Mouse (Mus musculus): Measurements from ENCODE around the gene Slc23a2. TPM values are rescaled to one million over a fixed set of nuclear protein-coding genes. Genes with fewer than 3 reads are reported as not detected.

Slc23a2 gene
- 10 to 100 TPM; 99.1 to 99.3 TPM for total RNA-seq (2021)

DNA sequence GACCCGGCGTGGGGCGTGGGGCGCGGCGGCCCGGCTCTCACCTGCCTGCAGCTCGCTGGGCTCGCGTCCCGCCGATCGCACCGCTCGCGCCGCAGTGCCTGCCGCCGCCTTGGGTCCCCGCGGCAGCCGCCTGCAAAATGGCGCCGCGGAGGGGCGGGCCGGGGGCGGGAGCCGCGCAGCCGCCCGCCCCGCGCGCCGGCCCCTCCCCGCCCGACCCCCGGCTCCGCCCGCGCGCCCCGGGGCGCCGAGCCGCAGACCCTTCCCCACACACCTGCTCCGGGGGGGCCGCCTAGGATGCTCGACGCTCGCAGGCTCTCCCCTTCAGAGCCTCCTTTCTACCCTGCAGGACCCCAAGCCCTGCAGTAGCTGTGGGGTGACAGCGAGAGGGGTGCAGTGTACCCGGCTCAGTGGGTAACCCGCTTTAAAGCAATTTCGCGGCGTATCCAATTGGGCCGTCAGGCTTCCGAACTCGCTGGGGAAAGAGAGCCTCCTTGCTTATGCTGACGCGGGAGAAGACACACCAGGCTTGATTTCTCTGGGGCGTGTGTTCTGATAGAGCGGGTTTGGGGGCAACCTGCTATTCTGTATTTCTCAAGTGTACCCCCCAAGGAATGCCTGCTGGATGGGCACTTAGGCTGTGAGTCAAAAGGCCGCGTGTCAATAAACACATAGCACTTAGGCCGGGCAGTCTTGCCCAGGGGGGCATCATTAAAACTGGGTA is at the start of gene Slc23a2:
TSS of gene Slc23a2 (minus strand) at position 138 of the 721 bp plus-strand sequence.
- intact Hi-C loops (cut with DNase I), result loop anchor here (5.0 kb wide), 1 partner anchor 97 kb away; no protein-coding TSS in a partner anchor
- peak in 1 of 2 experiments; percentile 74 for DNase-seq (ENCODE audit: extremely low spot score in 1 of 2, low spot score in 2 of 2)

DNA sequence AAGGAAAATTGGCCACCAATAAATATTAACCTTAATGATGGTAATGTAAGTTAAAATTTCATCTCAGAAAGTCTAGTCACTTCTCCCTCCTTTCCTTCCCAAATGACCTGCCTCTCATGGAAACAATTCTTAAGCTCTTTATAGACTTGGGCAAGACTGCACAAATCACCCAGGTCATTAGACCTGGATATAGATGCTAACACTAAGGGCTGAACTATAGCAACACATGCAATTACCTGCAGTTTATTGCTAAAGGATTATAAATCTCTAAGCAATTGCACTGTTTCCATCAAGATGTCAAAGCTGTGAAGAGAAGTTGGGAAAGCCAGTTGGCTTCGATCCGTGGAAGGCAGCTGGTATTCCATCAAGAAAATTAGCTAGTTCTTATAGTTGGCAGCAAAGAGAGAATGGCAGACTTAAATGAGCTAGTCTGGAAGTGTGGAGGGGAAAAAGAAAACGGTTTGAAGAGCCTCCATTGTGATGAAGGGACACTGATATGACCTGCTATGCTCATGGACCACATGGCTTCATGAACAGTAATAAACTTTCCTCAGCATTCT is 45.8 kb upstream of the Slc23a2 start:
- DNase-seq (ENCODE audit: extremely low spot score in 1 of 2, low spot score in 2 of 2), result peak in 1 of 2 experiments; percentile 13
- intact Hi-C loops (cut with DNase I), result no loop called here

DNA sequence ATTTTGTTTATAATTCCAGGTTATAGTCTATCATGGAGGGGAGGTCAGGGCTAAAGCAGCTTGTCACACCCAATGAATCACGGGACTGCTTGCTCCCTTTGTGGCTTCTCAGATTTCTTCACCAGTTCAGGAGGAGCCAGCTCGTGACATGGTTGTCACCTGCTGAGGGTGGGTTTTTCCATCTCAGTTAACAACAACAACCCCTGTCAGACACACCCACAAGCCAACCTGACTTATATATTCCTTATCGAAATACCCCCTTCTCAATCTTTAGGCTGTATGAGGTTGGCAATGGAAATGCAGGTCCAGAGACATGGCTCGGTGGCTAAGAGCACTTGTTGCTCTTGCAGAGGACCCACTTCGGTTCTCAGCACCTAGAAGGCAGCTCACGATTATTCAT is 39.0 kb upstream of the Slc23a2 start:
- intact Hi-C loops (cut with DNase I), result no loop called here
- no peak for DNase-seq (ENCODE audit: extremely low spot score in 1 of 2, low spot score in 2 of 2)

DNA sequence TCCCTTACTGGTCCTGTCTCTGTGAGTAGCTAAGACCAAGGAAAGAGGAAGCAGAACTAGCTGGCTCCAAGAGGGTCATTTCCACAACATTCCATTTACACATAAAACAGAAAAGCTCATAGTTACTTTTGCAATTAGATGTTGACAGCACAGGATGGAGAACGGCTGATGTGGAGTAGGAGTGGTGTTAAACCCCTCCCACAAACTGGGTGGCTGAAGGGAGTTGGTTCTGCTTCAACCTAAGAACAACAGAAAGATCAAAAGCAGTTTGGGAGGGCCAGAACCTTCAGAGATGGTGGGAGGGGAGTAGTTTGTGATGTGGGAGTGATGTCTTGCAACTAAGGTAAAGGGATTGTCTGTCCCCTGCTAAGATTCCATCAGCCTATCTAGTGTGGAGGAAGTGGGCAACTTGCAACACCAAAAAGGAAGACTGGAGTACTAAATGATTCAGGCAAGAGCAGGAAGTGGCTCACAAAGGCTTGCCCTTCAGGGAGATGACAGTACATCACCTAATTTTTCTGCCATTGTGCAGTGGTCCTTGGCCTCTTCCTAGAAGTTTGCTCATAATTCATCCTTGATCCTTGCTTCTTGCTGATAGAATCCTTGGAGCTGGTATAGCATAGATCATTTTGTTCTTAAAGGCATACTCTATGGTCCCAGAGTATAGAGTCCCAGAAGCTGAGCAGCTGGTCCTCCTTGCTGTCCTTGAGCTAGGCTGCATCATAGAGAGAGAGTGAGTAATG is 35.7 kb upstream of the Slc23a2 start:
- no peak for DNase-seq (ENCODE audit: extremely low spot score in 1 of 2, low spot score in 2 of 2)
- intact Hi-C loops (cut with DNase I), result no loop called here

DNA sequence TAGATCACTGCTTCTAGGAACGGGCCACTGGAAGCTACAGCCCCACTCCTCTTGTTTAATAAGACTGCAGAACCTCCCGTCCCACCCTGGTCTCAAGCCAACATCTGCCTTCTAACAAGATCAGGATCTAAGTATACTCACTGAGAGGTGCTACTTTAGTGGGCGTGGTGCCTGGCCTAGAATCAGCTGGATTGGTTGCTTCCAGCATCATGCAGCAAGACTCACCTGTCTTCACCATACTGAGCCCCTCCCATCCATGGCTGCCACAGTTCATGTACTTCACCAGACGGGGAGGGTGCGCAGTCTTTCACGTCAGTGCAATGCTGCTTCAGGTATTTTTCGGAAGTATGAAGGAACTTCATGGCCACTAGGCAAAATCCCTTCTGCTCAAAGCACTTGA is 34.5 kb upstream of the Slc23a2 start:
- peak in 1 of 2 experiments; percentile 21 for DNase-seq (ENCODE audit: extremely low spot score in 1 of 2, low spot score in 2 of 2)
- intact Hi-C loops (cut with DNase I), result no loop called here

DNA sequence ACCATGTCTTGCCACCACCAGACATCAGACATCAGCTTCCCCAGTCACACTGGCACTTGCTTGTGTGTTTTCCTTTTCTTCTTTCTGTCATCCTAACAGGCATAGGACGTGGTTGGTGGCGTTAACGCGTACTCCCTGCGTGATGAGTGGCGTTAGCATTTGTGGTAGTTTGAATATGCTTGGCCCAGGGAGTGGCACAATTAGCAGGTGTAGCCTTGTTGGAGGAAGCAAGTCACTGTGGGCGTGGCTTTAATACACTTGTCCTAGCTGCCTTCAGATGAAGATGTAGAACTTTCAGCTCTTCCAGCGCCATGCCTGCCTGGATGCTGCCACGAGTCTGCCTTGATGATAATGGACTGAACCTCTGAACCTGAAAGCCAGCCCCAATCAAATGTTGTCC is 32.5 kb upstream of the Slc23a2 start:
- no peak for DNase-seq (ENCODE audit: extremely low spot score in 1 of 2, low spot score in 2 of 2)
- intact Hi-C loops (cut with DNase I), result no loop called here

DNA sequence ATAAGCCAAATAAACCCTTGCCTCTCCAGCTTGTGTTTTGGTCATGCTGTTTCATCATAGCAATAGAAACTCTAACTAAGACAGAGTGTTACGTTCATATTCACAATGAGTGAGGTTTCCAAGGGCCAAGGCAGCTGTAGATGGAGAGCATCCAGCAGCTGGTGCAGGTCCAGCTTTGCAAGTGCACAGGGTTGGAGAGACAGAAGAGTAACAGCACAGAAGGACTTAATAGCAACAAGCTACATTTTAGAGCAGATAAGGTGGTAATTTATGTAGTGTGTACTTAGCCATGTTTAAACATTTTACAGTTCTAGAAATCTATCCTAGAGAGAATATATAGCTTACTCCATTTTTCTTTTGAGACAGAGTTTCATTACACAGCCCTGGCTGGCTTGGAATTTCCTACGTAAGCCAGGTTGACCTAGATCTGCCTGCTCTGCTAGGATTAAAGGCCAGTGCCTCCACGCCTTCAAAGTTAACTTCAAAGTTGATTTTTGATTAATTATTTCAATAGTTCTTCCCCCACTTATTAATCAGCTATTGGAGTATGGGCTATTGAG is 31.5 kb upstream of the Slc23a2 start:
- DNase-seq (ENCODE audit: extremely low spot score in 1 of 2, low spot score in 2 of 2), result peak in 1 of 2 experiments; percentile 23
- intact Hi-C loops (cut with DNase I), result no loop called here

DNA sequence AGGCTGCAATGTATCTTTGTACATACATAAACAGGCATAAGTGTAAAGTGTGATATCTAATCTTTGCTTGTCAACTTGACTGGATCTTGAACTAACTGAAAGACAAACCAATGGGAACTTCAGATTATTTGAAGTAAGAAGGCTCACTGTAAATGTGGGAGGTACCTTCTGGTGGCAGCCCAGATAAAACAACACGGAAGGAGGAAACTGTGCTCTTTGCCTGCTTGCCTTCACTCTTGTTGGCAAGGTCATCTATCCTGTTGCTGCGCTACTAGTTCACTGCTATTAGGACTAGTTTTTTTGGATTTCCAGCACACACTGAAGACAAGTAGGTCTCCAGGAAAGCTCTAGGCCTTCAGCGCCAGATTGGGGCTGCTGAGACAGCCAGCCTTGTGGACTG is 29.1 kb upstream of the Slc23a2 start:
- intact Hi-C loops (cut with DNase I), result no loop called here
- DNase-seq (ENCODE audit: extremely low spot score in 1 of 2, low spot score in 2 of 2), result no peak

DNA sequence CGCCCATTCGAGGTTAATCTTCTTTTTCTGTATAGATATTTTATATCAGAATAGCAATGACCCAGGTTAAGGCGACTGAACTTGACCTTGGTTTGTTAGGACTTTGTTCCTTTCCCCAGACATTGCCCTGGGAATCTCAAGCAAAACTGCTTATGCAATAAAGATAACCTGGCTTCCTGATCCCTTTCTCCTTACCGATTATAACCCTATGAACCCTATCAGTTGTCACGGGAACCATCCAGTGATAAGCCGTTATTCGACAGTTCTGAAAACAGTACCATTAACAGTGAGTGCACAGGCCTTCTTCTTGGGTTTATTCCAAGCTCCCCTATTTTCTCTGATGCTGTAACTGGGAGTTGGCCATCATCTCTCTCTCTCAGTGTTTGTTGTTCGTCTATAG is 27.0 kb upstream of the Slc23a2 start:
- intact Hi-C loops (cut with DNase I), result no loop called here
- no peak for DNase-seq (ENCODE audit: extremely low spot score in 1 of 2, low spot score in 2 of 2)

DNA sequence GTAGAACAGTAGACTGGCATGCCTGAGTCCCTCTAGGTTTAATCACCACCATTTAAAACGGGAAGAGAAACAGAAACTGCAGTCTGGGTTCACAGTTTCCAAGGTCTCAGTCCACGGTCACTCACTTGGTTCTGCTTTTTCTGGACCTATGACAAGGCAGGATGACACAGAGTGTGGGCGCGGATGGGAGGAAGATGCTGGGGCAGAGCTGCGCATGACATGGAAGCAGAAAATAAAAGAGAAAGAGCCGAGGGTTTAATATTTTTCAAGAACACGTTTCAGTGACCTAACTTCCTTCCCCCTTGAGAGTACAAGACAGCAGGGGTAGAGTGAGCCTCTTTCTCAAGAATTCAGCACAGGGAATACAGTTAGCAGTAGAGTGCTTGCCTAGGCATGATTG is 24.2 kb upstream of the Slc23a2 start:
- intact Hi-C loops (cut with DNase I), result no loop called here
- DNase-seq (ENCODE audit: extremely low spot score in 1 of 2, low spot score in 2 of 2), result no peak

DNA sequence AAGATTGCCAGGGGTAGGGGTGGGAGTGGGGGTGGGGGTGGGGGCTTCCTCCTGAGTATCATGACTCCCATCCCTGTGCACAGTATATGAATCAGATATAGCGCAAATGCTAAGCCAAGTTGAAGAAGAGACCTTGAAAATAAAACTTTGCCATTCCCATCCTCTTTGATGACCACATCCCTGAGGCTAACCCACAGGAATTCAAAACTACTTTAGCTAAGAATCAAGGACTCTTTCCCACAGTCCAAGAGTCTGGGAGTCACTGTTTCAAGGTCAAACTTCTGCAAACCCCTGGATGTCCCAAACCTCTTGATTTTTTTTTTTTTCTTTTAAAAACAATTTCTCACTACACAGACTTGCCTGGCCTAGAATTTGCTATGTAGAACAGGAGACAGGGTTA is 18.7 kb upstream of the Slc23a2 start:
- DNase-seq (ENCODE audit: extremely low spot score in 1 of 2, low spot score in 2 of 2), result no peak
- intact Hi-C loops (cut with DNase I), result no loop called here

DNA sequence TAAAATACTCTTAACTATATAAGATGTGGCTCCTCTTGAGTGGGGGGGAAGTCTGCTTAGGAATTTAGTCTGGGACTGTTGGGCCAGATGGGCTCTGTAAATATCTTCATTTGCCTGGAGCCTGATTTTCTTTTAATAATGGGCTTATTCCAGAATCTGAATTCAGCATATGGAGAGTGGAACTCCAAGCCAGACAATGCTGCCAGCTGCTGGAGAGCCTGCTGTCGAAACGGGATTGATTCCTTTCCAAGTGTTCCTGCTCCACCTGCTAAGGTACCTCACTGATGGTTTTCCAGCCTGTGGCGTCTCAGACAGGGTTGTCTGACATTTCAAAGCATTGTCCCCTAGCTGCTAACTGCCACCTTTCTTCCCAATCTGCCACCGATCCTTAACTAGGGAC is 12.6 kb upstream of the Slc23a2 start:
- DNase-seq (ENCODE audit: extremely low spot score in 1 of 2, low spot score in 2 of 2), result peak in 1 of 2 experiments; percentile 53
- intact Hi-C loops (cut with DNase I), result no loop called here

DNA sequence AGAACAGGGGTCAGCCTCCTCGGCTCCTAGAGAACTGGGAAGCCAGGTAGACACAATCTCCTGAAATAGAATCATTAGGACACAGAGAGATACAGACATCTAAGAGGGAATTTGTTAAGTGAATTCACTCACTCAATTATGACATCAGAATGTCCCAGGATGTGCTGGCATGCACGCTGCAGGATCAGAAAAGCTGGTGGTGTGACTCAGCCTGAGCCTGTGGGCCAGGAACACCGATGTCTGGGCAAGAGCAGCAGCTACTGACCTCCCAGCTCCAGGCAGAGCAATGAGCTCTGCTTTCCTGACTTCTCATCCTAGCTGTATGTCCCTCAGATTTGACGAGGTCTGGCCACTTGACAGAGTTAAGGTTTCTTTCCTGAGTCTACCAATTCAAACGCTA is 7.8 kb upstream of the Slc23a2 start:
- no peak for DNase-seq (ENCODE audit: extremely low spot score in 1 of 2, low spot score in 2 of 2)

DNA sequence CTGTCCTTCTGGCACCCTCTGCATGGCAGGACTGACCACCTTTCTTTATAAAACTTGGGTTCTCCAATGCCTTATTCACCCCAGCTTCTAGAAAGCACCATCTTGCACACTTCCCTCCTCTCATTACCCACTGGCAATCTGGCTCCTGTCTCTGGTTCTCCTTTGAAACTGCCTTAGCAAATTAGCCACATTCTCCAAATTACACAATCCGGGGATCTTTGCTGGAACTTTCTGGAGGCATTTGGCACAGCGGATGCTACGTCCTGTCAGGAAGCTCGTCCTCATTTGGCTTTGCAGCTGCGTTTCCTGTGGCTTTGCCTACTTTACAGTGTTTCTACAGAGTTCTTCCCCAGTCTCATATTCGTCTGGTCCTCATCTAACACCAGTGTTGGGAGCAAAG is 6.7 kb upstream of the Slc23a2 start:
- intact Hi-C loops (cut with DNase I), result no loop called here

More for the DNA sequence above, 7.8 kb upstream of the Slc23a2 start:
- intact Hi-C loops (cut with DNase I), result no loop called here

DNA sequence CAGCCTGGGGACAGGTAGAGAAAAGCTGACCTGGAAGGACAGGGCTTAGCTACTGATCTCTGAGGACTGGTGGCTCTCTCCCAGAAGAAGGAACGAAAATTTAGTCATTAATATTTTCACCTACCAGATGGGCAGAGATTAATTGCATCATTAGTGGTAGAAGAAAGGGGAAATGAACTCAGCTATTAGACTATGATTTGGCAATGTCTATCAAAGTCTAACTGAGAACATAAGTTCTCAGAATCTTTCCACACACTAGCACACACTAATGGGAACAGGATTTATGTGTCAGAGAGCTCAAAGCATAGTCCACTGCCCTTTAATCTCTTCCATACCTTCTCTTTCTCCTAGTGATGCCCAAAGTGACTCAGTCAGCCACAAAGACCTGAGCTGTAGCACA is 6.0 kb upstream of the Slc23a2 start:
- intact Hi-C loops (cut with DNase I), result no loop called here

More for the DNA sequence above, 6.7 kb upstream of the Slc23a2 start:
- peak in 1 of 2 experiments; percentile 41 for DNase-seq (ENCODE audit: extremely low spot score in 1 of 2, low spot score in 2 of 2)

DNA sequence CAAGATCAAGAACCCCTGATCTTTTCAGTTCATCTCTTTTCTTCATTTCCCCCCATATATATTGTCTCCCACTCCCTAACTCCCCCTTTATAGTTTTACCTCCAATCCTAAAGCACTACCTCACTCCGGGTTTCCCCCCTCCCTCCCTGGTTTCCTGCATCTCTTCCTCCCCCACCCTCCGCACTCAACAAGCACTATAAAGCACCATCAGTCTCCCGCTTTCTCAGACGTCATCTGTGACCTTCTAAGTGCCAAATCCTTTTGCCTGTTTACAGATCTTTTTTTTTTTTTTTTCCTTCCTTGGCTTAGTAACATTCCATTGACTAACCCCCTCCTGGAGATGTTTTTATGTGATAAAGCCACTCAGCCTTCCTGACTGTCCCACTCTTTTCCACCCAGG is 1.6 kb upstream of the Slc23a2 start:
- intact Hi-C loops (cut with DNase I), result no loop called here
- peak in 1 of 2 experiments; percentile 38 for DNase-seq (ENCODE audit: extremely low spot score in 1 of 2, low spot score in 2 of 2)

More for the DNA sequence above, 6.0 kb upstream of the Slc23a2 start:
- no peak for DNase-seq (ENCODE audit: extremely low spot score in 1 of 2, low spot score in 2 of 2)

DNA sequence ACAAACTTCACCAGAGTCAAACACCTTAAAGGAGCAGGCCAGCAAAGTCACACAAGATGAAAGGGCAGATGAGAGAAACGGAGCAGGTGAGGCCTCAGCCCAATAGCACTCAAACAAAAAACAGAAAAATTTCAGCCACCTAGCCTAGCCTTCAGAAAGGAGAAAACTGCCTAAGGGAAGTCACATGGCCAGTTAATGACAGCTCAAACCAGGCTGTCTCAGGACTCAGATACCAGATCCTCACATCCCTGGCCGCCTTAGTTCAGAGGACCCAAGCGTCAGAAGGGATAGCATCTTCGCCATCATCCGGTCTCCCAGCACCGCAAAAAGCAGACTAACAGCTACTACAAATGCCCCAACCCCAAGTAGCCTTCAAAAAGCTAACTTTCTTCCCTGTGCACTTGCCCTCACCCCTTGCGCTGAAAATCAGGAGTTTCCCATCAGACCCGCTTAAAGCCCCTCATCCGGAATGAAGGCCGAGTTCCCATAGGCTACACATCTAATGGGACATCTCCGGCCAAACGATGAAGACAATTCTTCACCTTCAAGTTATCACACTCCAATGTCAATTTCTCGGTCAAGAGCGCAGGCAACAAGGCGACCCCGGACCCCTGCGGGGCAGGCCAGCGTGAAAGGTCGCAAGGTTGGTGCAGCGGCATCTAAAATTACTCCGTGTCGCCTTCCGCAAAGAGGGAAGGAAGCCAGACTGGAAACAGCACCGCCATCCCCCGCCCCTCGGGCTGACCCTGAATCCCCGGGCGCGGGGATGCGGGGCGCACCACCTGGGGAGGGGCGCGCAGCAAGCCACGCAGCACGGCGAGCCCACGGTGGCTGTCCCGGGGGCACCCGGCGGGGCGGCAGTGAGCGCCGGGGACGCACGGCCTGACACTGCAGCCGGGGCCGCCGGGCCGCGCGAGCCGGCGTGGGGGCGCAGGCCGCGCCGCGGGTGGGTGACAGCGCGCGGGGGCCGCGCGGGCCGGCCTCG is 673 bp downstream of the Slc23a2 start:
- intact Hi-C loops (cut with DNase I), result loop anchor here (5.0 kb wide), 1 partner anchor 98 kb away; no protein-coding TSS in a partner anchor
- DNase-seq (ENCODE audit: extremely low spot score in 1 of 2, low spot score in 2 of 2), result peak in 1 of 2 experiments; percentile 58

DNA sequence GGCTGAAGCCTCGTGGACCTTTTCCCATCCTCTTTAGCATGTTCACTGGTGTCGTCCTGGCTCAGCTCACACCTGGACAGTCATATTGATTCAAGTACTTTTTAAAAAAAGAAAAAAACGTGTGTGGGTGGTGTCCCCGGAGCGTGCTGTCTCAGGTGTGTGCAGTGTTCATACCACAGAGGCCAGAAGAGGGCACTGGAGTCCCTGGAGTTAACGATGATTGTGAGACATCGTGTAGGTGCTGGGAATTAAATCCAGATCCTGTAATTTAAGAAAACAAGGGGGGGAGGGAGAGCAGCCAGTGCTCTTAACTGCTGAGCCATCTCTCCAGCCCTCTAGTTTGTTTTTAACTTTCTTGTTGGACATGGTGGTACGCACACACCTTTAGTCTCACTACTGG is 2.3 kb downstream of the Slc23a2 start:
- intact Hi-C loops (cut with DNase I), result loop anchor here (5.0 kb wide), 1 partner anchor 100 kb away; no protein-coding TSS in a partner anchor
- DNase-seq (ENCODE audit: extremely low spot score in 1 of 2, low spot score in 2 of 2), result no peak

Measured in left cerebral cortex, postnatal 10 days (tissue).